ENCODE assay signal across 8 mouse cellular contexts in genomic region chr1:22805025-22805725, GRCm38 (mm10). TPM values are rescaled to one million over a fixed set of nuclear protein-coding genes. Genes with fewer than 3 reads are reported as not detected.
DNase-seq lines count a peak whose midpoint lies in the region; ATAC-seq and TF ChIP-seq lines count a peak whose summit lies in the region.

No protein-coding gene starts in this region.

- H3K9me3 ChIP-seq in lung, embryonic 14.5 days (ENCODE audit: low read depth, low read length) = no peaks in the 10 kb centered on the region
- no peaks in the 10 kb centered on the region for H3K9me3 ChIP-seq in forebrain, embryonic 16.5 days (ENCODE audit: control insufficient read depth, low read length)
- no peaks in the 10 kb centered on the region for H3K9me3 ChIP-seq in midbrain, embryonic 15.5 days

- no peaks in the 10 kb centered on the region for H3K36me3 ChIP-seq in lung, embryonic 14.5 days (ENCODE audit: insufficient read depth)
- H3K36me3 ChIP-seq in forebrain, embryonic 16.5 days (ENCODE audit: control insufficient read depth, insufficient read depth) = no peaks in the 10 kb centered on the region
- H3K36me3 ChIP-seq in midbrain, embryonic 15.5 days (replicated peaks) = no peaks in the 10 kb centered on the region

- H3K4me1 ChIP-seq in lung, embryonic 14.5 days (ENCODE audit: insufficient read depth) = 0 out of 2 replicates have a peak, but pooled peaks cover 3% of the 10 kb centered on the region
- H3K4me1 ChIP-seq in forebrain, embryonic 16.5 days (replicated peaks; ENCODE audit: control insufficient read depth, insufficient read depth, low read length) = peaks cover 26% of the 10 kb centered on the region
- H3K4me1 ChIP-seq in midbrain, embryonic 15.5 days = peaks cover 26% of the 10 kb centered on the region

- peak overlapping the region; percentile 94 for H3K4me2 ChIP-seq in lung, embryonic 14.5 days
- peak overlapping the region; percentile 83 for H3K4me2 ChIP-seq in forebrain, embryonic 16.5 days (ENCODE audit: low read length)
- peak overlapping the region; percentile 71 for H3K4me2 ChIP-seq in midbrain, embryonic 15.5 days

- WGBS in lung, embryonic 14.5 days = 4% methylated on average over 12 of the region's 15 CpGs
- 6% methylated on average over 14 of the region's 15 CpGs for WGBS in forebrain, embryonic 16.5 days
- WGBS in midbrain, embryonic 15.5 days = 3% methylated on average over 15 of the region's 15 CpGs

- H3K27ac ChIP-seq in lung, embryonic 14.5 days (ENCODE audit: low read depth) = no peak overlapping the region
- peak overlapping the region; percentile 85 for H3K27ac ChIP-seq in forebrain, embryonic 16.5 days (ENCODE audit: low read length)
- H3K27ac ChIP-seq in midbrain, embryonic 15.5 days = peak overlapping the region; percentile 93

- H3K9ac ChIP-seq in lung, embryonic 14.5 days = peak overlapping the region; percentile 76
- H3K9ac ChIP-seq in forebrain, embryonic 16.5 days (replicated peaks; ENCODE audit: low read depth, low read length) = peak overlapping the region; percentile 91
- peak overlapping the region; percentile 95 for H3K9ac ChIP-seq in midbrain, embryonic 15.5 days

- peak overlapping the region; percentile 63 for H3K4me3 ChIP-seq in lung, embryonic 14.5 days (ENCODE audit: low read depth, low read length)
- peak overlapping the region; percentile 87 for H3K4me3 ChIP-seq in forebrain, embryonic 16.5 days (replicated peaks; ENCODE audit: low read length)
- H3K4me3 ChIP-seq in midbrain, embryonic 15.5 days = peak overlapping the region; percentile 62

- peaks cover 8% of the 10 kb centered on the region; the same call in 1 of the 2 replicates for H3K27me3 ChIP-seq in lung, embryonic 14.5 days (ENCODE audit: insufficient read depth, low read length)
- no peaks in the 10 kb centered on the region for H3K27me3 ChIP-seq in forebrain, embryonic 16.5 days (replicated peaks; ENCODE audit: control insufficient read depth, insufficient read depth, low read length)
- no peaks in the 10 kb centered on the region for H3K27me3 ChIP-seq in midbrain, embryonic 15.5 days (replicated peaks)

- TF ChIP-seq CTCF in lung, embryonic 14.5 days (IDR thresholded peaks at IDR 0.05; ENCODE audit: low read depth) = no peak

- DNase-seq in lung, embryonic 14.5 days = no peak
- no peak for DNase-seq in lung, adult 18-20 months
- DNase-seq in cerebellum, adult 9-11 months = peak; percentile 81
- DNase-seq in left cerebral cortex, adult 8-10 months (ENCODE audit: low spot score in 2 of 2) = peak; percentile 31 to 42
- DNase-seq in spleen, postnatal 36 days (ENCODE audit: low spot score in 2 of 2) = no peak

- peak; percentile 42 for ATAC-seq in lung, embryonic 14.5 days (ENCODE audit: insufficient read depth)
- ATAC-seq in forebrain, embryonic 16.5 days = peak; percentile 1
- peak; percentile 53 for ATAC-seq in midbrain, embryonic 15.5 days (replicated peaks)
- no peak for ATAC-seq in megakaryocyte-erythroid progenitor cell, adult 5-6 weeks (replicated peaks; ENCODE audit: low FRiP score, low TSS enrichment, poor library complexity, severe bottlenecking)

RNA-seq across cellular contexts. Expression of gene Rims1, which starts 0.6 kb away (rescaled TPM):
- polyA plus RNA-seq in lung, embryonic 14.5 days (2014; fragmentation: Nextera tagmentation; extraction: Ambion mirVana) = 3.3 and 3.4 TPM in 2 replicates
- polyA plus RNA-seq in forebrain, embryonic 16.5 days (2015; fragmentation: Nextera tagmentation; extraction: Ambion mirVana) = 8.3 and 10.3 TPM in 2 replicates
- total RNA-seq in left cerebral cortex, adult 8-10 months (2022) = 100 to 1,000 TPM; 310 to 353 (median 326) TPM
- polyA plus RNA-seq in midbrain, embryonic 15.5 days (2015; fragmentation: Nextera tagmentation; extraction: Ambion mirVana) = 18.7 and 20.1 TPM in 2 replicates
- total RNA-seq in megakaryocyte-erythroid progenitor cell, adult 5-6 weeks (2014; fragmentation: Nextera tagmentation) = not detected in 2 replicates
- not detected in 2 replicates for total RNA-seq in megakaryocyte-erythroid progenitor cell, adult 5-6 weeks (2017)

Comparison
In these comparisons a context has a peak if more than half of its experiments do, and no peak if none do; other contexts are left out.
1. DNase-seq: peak in cerebellum, adult 9-11 months (single experiment) and left cerebral cortex, adult 8-10 months (2 of 2); none in lung, embryonic 14.5 days (single experiment), lung, adult 18-20 months (0 of 2) and spleen, postnatal 36 days (0 of 2).
2. Peak in every context shown above with its lines, with median percentiles within 50 percentile points of each other: H3K4me2 ChIP-seq, H3K4me3 ChIP-seq and H3K9ac ChIP-seq.